Mouse (Mus musculus) kidney, postnatal 0 days (tissue): Measurements from ENCODE around the gene Aco2. TPM values are rescaled to one million over a fixed set of nuclear protein-coding genes. Genes with fewer than 3 reads are reported as not detected.

Experiments used
- ATAC-seq: fragments of 200-750 bp; cut with Nextera tagmentation; replicated peaks from 2 replicates; pipeline ENCODE4 v1.8.0; 2017; ENCODE audit warnings: low read depth, moderate number of reproducible peaks, moderate TSS enrichment, moderate library complexity; ENCODE audit not compliant: low FRiP score
- DNase-seq: peaks from one replicate; pipeline ENCODE4 v3.0.0-alpha.2; 2016; ENCODE audit warnings: low spot score
- H3K27ac ChIP-seq: fragments of 300-500 bp; sonication (generic); 2 replicates; pipeline ENCODE4 v1.5.1; 2014; ENCODE audit warnings: mild to moderate bottlenecking
- H3K27me3 ChIP-seq: fragments of 300-500 bp; sonication (generic); 2 replicates; pipeline ENCODE4 v1.6.1; 2014; ENCODE audit warnings: low read length, mixed read lengths; ENCODE audit not compliant: insufficient read depth
- H3K36me3 ChIP-seq: fragments of 300-500 bp; sonication (generic); 2 replicates; pipeline ENCODE4 v1.6.1; 2014; ENCODE audit warnings: low read length, mixed read lengths; ENCODE audit not compliant: insufficient read depth
- H3K4me1 ChIP-seq: fragments of 300-500 bp; sonication (generic); replicated peaks from 2 replicates; pipeline ENCODE4 v1.6.1; 2014; ENCODE audit warnings: antibody characterized with exemption, low read length, mixed read lengths; ENCODE audit not compliant: insufficient read depth
- H3K4me2 ChIP-seq: fragments of 300-500 bp; sonication (generic); 2 replicates; pipeline ENCODE4 v1.6.1; 2014; ENCODE audit warnings: mild to moderate bottlenecking, low read length, moderate library complexity, mixed read lengths
- H3K4me3 ChIP-seq: fragments of 300-500 bp; sonication (generic); replicated peaks from 2 replicates; pipeline ENCODE4 v1.5.1; 2014; ENCODE audit warnings: low read depth, low read length
- H3K9ac ChIP-seq: fragments of 300-500 bp; sonication (generic); 2 replicates; pipeline ENCODE4 v1.6.1; 2014; ENCODE audit warnings: low read depth, low read length
- H3K9me3 ChIP-seq: fragments of 300-500 bp; sonication (generic); replicated peaks from 2 replicates; pipeline ENCODE4 v1.6.1; 2016; ENCODE audit warnings: low read length, inconsistent platforms, mixed read lengths
- CTCF ChIP-seq: IDR thresholded peaks from 2 replicates; pipeline ENCODE4 v1.5.1; 2016; ENCODE audit warnings: antibody characterized with exemption, low read depth, mild to moderate bottlenecking, moderate library complexity
- WGBS: fragments of 180-500 bp; shearing (Covaris S2); extraction: QIAGEN DNeasy Blood & Tissue Kit; methylation state at CpG from one replicate; pipeline ENCODE4 v1.1.7; 2014; 5-methylcytosine and 5-hydroxymethylcytosine counted together
- polyA plus RNA-seq: library from polyadenylated mRNA; unstranded; fragments of >200 nt; fragmentation: Nextera tagmentation; extraction: Ambion mirVana; gene quantifications from 2 replicates; pipeline ENCODE4 v1.2.1, GENCODE M21; 2015

The Aco2 gene
- polyA plus RNA-seq, 1 experiment from 2014 or later, result 263 TPM

DNA sequence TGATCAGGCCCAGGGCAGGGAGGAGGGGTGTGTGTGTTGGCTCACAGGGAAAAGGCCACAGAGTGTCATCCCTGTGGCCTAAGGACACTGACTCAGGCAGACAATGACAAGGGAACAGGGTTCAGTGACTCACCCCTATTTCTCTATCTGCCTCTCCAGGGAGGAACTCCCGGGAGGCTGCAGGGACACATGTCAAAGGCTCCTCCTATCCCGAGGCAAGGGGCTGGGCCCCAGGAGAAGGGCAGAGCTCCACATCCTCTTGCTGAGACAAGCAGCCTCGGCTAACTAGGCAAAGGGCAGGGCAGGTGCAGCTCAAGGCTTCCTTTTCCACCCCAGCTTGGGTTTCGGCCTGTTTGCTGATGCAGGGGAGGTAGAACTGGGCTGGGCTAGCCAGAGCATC lies 26.4 kb upstream of the Aco2 start:
- H3K4me2 ChIP-seq, result no peak overlapping the region
- peak; percentile 83 for ATAC-seq
- no peaks in the 10 kb centered on the region for H3K27me3 ChIP-seq
- H3K4me1 ChIP-seq, result no peaks in the 10 kb centered on the region
- H3K27ac ChIP-seq, result peak overlapping the region; percentile 58
- H3K9me3 ChIP-seq, result no peaks in the 10 kb centered on the region
- DNase-seq, result peak; percentile 42
- no peak overlapping the region for H3K9ac ChIP-seq
- 12% methylated on average over 4 of the region's 4 CpGs for WGBS
- TF ChIP-seq CTCF, result no peak
- H3K36me3 ChIP-seq, result peaks cover 23% of the 10 kb centered on the region; the same call in 1 of the 2 replicates
- no peak overlapping the region for H3K4me3 ChIP-seq

DNA sequence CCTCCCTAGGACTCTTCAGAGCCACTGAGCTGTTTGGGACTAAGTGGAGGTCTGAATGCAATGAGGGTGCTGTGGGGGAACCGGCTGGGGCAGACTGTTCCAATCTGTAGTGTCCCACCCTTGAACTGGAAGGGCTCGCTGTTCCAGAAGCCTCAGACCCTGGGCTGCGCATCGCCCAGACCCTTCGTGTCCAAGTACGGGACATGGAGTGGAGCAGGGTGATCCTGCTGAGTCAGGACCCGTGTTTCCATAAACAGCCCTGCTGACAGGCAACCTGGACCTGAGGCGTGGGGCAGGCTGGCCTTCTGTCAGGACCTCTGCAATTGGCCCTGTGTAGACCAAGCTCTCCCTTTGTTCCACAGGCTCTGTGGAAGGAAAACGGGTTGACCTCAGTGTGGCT lies 25.4 kb upstream of the Aco2 start:
- ATAC-seq (no peak), DNase-seq (no peak)
- 81% methylated on average over 9 of the region's 9 CpGs for WGBS
- Histone ChIP-seq H3K4me2 (no peak overlapping the region), H3K9me3 (no peaks in the 10 kb centered on the region), H3K9ac (no peak overlapping the region), H3K27ac (no peak overlapping the region), H3K27me3 (no peaks in the 10 kb centered on the region), H3K4me1 (no peaks in the 10 kb centered on the region), H3K36me3 (peaks cover 33% of the 10 kb centered on the region), H3K4me3 (no peak overlapping the region)
- no peak for TF ChIP-seq CTCF

DNA sequence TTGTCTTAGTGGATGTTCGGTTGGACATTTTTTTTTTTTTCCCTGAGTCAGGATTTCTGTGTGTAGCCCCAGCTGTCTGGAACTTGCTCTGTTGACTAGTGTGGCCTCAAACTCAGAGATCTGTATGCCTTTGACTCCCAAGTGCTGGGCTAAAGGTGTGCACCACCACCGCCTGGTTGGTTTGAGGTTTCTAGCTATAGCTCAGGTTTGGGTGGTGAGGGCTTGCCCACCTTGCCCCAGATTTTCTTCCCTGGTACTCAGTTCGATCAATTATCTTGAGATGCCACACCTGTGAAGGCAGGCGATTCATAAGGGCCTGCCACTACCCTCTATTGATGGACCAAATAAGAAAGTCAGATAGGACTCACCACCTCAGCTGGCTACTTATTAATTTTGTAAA lies 24.9 kb upstream of the Aco2 start:
- TF ChIP-seq CTCF, result no peak
- no peaks in the 10 kb centered on the region for H3K27me3 ChIP-seq
- WGBS, result 90% methylated on average over 4 of the region's 4 CpGs
- ATAC-seq, result no peak
- peaks cover 37% of the 10 kb centered on the region for H3K36me3 ChIP-seq
- DNase-seq, result no peak
- H3K9me3 ChIP-seq, result no peaks in the 10 kb centered on the region
- H3K4me3 ChIP-seq, result no peak overlapping the region
- H3K4me1 ChIP-seq, result no peaks in the 10 kb centered on the region
- H3K9ac ChIP-seq, result no peak overlapping the region
- no peak overlapping the region for H3K4me2 ChIP-seq
- H3K27ac ChIP-seq, result no peak overlapping the region

DNA sequence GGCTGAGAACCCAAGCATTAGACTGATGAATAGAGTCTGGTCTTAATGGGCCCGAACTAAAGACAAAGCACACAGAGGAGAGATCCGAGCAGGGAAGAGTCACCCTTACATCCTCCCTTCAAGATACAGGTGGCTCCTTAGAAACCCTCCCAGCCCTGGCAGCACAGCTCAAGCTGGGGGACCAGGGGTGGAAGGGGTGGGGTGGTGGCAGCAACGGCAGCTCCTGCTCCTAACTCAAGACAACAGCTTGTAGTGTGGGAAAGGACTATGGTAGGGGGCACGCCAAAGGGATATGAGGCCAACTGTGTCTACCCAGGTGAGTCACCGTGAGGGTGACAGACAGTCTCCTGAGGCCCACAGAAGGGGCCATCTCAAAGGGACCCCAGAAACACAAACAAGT lies 24.2 kb upstream of the Aco2 start:
- no peak for DNase-seq
- H3K36me3 ChIP-seq, result peaks cover 37% of the 10 kb centered on the region
- H3K27ac ChIP-seq, result no peak overlapping the region
- no peaks in the 10 kb centered on the region for H3K4me1 ChIP-seq
- H3K9me3 ChIP-seq, result no peaks in the 10 kb centered on the region
- H3K4me3 ChIP-seq, result no peak overlapping the region
- no peak for ATAC-seq
- TF ChIP-seq CTCF, result no peak
- H3K9ac ChIP-seq, result no peak overlapping the region
- 78% methylated on average over 5 of the region's 5 CpGs for WGBS
- H3K27me3 ChIP-seq, result no peaks in the 10 kb centered on the region
- no peak overlapping the region for H3K4me2 ChIP-seq

GRCm38 (mm10) chr15:81848301-81848700 lies 23.8 kb upstream of the Aco2 start:
- no peak for ATAC-seq
- Histone ChIP-seq H3K4me3 (no peak overlapping the region), H3K27me3 (no peaks in the 10 kb centered on the region), H3K9me3 (no peaks in the 10 kb centered on the region), H3K36me3 (peaks cover 37% of the 10 kb centered on the region), H3K9ac (no peak overlapping the region), H3K4me1 (no peaks in the 10 kb centered on the region), H3K4me2 (no peak overlapping the region), H3K27ac (no peak overlapping the region)
- peak; percentile 55 for DNase-seq
- WGBS, result 44% methylated on average over 7 of the region's 7 CpGs
- peak; percentile 72 for TF ChIP-seq CTCF

DNA sequence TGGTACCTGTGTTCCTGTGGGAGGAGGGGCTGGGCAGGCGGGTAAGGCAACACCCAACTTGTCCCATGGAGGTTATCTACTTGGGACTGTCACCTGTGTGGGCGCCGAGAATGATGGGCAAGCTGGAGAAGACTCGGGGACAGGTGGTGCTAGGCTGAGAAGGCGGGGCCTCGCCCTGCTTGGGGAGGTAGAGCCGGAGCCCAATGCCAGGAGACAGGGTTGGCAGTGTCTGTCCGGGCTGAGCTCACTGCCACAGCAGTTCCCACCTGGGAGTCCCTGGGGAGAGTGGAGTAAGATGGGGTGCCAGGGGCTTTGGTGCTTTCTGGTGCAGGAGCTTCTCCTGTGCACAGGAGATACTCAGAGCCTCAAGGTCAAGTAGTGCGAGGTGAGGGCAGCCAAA lies 23.0 kb upstream of the Aco2 start:
- Histone ChIP-seq H3K4me3 (no peak overlapping the region), H3K27ac (no peak overlapping the region), H3K9ac (no peak overlapping the region), H3K27me3 (no peaks in the 10 kb centered on the region), H3K9me3 (no peaks in the 10 kb centered on the region), H3K36me3 (peaks cover 37% of the 10 kb centered on the region), H3K4me1 (no peaks in the 10 kb centered on the region), H3K4me2 (no peak overlapping the region)
- 88% methylated on average over 9 of the region's 9 CpGs for WGBS
- TF ChIP-seq CTCF, result no peak
- DNase-seq (no peak), ATAC-seq (no peak)

- H3K4me2 ChIP-seq, result no peak overlapping the region
- H3K27me3 ChIP-seq, result no peaks in the 10 kb centered on the region
- no peak overlapping the region for H3K4me3 ChIP-seq
- no peak overlapping the region for H3K9ac ChIP-seq
- ATAC-seq (no peak), DNase-seq (no peak)
- peaks cover 37% of the 10 kb centered on the region for H3K36me3 ChIP-seq
- no peaks in the 10 kb centered on the region for H3K9me3 ChIP-seq
- H3K27ac ChIP-seq, result no peak overlapping the region
- 0 out of 2 replicates have a peak, but pooled peaks cover 6% of the 10 kb centered on the region for H3K4me1 ChIP-seq
- WGBS, result 71% methylated on average over 14 of the region's 14 CpGs
- no peak for TF ChIP-seq CTCF
Measured at GRCm38 (mm10) chr15:81850718-81851117, 21.4 kb upstream of the Aco2 start.
